Mouse (Mus musculus) liver, adult 2 months (tissue): ENCODE data around the gene Baz2b.

ENCODE experiments used
- CTCF ChIP-seq: fragments of 200-500 bp; IDR thresholded peaks from 2 replicates; pipeline ENCODE4 v1.5.1; 2011; ENCODE audit warnings: low read depth, low read length, control low read depth
- POLR2A ChIP-seq: fragments of 200-500 bp; IDR thresholded peaks from 2 replicates; pipeline ENCODE4 v1.6.1; 2011; ENCODE audit warnings: low read length, control low read depth; ENCODE audit not compliant: insufficient read depth; ENCODE audit errors: extremely low read depth

DNA sequence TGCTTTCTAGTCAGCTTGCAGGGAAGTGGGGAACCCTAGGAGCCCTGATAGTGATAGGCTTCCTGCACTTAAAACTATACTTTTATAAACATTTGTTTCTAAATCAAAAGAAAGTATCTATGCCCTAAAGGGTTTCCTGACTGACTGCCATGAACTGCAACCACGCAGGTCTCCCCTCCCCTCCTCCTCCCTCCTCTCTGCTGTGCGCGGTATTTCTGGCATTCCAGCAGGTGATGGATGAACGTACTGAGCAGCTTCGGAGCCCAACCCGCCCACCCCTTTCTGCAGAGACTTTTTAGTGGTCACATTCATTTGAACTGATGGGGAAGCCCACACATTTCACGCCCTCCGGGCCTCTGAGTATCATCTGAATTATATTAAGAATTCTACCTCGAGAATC is 273.3 kb downstream of the Baz2b start:
- TF ChIP-seq CTCF (no peak), POLR2A (no peak)
